Mouse (Mus musculus) erythroblast, embryonic 14.5 days (primary cell): ENCODE results near the gene Rpap3. TPM values are rescaled to one million over a fixed set of nuclear protein-coding genes. Genes with fewer than 3 reads are reported as not detected.

Experiments
- H3K27me3 ChIP-seq: 2 replicates; pipeline ENCODE4 v1.6.1; 2012; ENCODE audit warnings: inconsistent platforms; ENCODE audit not compliant: control insufficient read depth
- H3K36me3 ChIP-seq: 2 replicates; pipeline ENCODE4 v1.6.1; 2012; ENCODE audit warnings: mild to moderate bottlenecking, inconsistent platforms; ENCODE audit not compliant: control insufficient read depth
- H3K4me1 ChIP-seq: 2 replicates; pipeline ENCODE4 v1.6.1; 2012; ENCODE audit warnings: inconsistent platforms; ENCODE audit not compliant: control insufficient read depth
- H3K4me3 ChIP-seq: replicated peaks from 2 replicates; pipeline ENCODE3; 2012; ENCODE audit warnings: moderate library complexity, mild to moderate bottlenecking, inconsistent platforms
- H3K9me3 ChIP-seq: 2 replicates; pipeline ENCODE4 v1.6.1; 2012; ENCODE audit warnings: low read length, inconsistent platforms, mixed read lengths; ENCODE audit not compliant: control insufficient read depth
- GATA1 ChIP-seq: IDR thresholded peaks from 2 replicates; pipeline ENCODE4 v1.6.1; 2012; ENCODE audit warnings: low read length, inconsistent platforms, mixed read lengths
- TAL1 ChIP-seq: IDR thresholded peaks from 3 replicates; pipeline ENCODE4 v1.6.1; 2012; ENCODE audit warnings: low read length, inconsistent platforms, mixed read lengths
- polyA plus RNA-seq: library from polyadenylated mRNA; stranded (reverse); fragments of >175 nt; gene quantifications from 2 replicates; pipeline ENCODE4 v1.2.3, GENCODE M21; 2012

The Rpap3 gene
- polyA plus RNA-seq, 1 experiment: 0.42 TPM

DNA sequence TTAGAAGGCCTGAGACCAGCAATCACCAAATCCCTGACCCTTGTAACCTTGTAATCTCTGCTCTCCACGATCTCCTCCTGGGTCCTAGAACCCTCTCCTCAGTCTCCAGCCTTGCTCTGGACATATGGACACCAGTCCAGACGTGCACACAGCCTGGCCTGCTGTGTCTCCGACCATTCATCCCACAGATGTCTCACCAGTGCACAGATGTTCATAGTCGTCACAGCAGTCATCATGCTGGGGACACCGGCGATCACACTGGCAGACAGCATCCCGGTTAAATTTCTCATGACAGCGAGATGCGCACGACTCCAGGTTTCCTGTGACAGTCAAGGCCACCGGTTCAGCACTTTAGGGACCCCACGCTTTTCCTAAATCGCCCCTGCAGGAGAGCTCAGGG, 20.7 kb upstream of the Rpap3 start:
- H3K36me3 ChIP-seq: no peaks in the 10 kb centered on the region
- H3K9me3 ChIP-seq: no peaks in the 10 kb centered on the region
- H3K4me3 ChIP-seq: no peak overlapping the region
- no peak for TF ChIP-seq GATA1
- TF ChIP-seq TAL1: no peak
- no peaks in the 10 kb centered on the region for H3K4me1 ChIP-seq
- peaks cover 11% of the 10 kb centered on the region for H3K27me3 ChIP-seq

DNA sequence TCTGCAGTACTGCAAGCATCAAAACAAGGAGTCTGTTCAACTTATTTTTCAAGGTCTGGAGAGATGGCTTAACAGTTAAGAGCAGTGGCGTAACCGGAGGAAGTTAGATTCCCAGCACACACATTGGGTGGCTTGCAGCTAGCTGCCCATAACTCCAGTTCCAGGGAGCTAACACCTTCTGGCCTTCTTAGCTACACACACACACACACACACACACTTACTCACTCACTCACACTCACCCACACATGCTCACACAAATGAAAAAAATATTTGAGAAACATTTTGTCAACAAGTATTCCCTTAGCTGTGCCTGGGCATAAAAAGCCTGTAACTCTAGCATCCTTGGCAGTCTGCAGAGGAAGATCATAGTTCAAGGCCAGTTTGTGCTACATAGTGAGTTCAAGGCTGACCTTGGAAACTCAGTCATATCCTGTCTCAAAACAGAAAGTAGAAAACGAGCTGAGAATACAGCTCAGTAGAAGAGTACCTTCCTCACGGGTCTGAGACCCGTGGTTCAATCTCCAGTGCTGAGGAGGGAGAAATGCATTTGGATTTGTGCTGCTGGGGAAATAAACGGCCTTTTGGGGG, 19.7 kb upstream of the Rpap3 start:
- Histone ChIP-seq H3K4me1 (no peaks in the 10 kb centered on the region), H3K9me3 (no peaks in the 10 kb centered on the region), H3K36me3 (no peaks in the 10 kb centered on the region), H3K4me3 (no peak overlapping the region), H3K27me3 (peaks cover 10% of the 10 kb centered on the region)
- TF ChIP-seq TAL1 (no peak), GATA1 (no peak)

DNA sequence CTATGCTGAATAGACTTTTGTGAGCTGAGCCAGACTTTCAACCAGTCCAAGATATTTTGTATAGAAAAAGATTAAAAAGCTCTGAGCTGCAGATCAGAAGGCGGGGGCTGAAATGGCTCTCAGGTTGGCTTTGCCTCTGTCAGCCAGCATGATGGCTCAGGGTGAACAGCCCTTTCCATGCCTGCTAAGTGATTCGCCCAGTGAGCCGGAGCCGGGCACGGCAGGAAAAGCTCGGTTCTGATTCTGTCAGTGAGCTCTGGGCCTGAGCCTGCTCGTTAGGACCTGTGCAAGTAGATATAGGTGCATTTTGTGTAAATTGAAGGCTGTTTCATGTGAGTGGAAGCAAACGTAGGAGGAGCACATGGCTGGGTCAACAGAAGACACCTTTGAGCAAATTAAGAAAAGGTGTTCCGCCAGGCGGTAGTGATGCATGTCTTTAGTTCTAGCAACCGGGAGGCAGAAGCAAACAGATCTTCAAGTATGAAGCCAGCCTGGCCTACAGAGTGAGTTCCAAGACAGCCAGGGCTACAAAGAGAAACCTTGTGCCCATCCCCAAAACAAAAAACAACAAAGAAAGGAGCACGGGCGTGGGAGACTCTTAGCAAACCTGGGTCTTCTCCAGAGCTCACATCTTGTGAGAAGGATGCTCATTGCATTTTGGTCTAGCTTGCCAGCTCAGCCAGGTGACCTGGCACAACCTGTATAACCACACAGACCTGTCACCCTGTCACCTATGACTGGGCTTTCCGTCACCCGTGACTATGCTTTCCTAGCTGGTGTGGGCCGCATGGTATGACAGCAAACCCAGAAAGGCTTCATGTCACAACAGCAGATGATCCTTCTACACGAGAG, 18.9 kb upstream of the Rpap3 start:
- Histone ChIP-seq H3K9me3 (no peaks in the 10 kb centered on the region), H3K36me3 (no peaks in the 10 kb centered on the region), H3K4me1 (no peaks in the 10 kb centered on the region), H3K4me3 (no peak overlapping the region), H3K27me3 (peaks cover 5% of the 10 kb centered on the region)
- TF ChIP-seq GATA1 (no peak), TAL1 (no peak)

DNA sequence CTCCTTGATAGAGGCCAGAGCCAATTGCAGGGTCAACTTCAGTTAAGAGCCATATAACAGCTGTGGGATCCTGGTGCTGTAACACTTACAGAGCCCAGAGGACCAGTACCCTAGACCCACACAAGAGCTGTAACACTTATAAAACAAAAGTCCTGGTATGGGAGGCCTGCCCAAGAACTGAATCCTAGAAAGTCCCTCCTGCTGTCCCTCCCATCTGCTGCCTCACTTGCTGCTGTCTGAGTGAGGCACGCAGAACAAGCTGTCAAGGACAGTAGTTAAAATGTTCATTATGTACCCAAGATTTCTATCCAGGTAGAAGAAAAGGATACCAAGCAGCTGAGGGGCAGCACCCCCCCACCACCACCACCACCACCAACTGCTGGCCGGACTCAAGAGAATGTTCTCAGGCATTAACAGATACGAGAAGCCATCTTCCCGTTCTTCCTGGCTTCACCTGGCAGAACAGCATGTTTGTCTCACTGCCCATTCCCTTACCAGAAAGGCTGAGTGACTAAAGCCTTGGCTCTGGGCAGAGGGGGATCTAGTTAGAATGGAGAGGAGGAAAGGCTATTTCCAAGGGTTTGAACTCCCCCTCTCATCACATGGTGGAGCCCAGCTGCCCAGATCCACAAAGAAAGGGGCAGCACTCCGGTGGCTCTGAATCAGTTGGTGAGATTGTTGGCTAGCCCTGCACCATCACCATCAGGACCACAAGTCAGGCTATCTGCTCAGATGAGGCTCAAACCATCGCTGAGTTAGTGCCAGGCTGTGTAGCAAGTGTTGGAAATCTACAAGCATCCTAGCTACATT, 18.1 kb upstream of the Rpap3 start:
- no peak overlapping the region for H3K4me3 ChIP-seq
- no peaks in the 10 kb centered on the region for H3K9me3 ChIP-seq
- H3K27me3 ChIP-seq: peaks cover 5% of the 10 kb centered on the region
- H3K36me3 ChIP-seq: no peaks in the 10 kb centered on the region
- H3K4me1 ChIP-seq: no peaks in the 10 kb centered on the region
- no peak for TF ChIP-seq TAL1
- no peak for TF ChIP-seq GATA1

DNA sequence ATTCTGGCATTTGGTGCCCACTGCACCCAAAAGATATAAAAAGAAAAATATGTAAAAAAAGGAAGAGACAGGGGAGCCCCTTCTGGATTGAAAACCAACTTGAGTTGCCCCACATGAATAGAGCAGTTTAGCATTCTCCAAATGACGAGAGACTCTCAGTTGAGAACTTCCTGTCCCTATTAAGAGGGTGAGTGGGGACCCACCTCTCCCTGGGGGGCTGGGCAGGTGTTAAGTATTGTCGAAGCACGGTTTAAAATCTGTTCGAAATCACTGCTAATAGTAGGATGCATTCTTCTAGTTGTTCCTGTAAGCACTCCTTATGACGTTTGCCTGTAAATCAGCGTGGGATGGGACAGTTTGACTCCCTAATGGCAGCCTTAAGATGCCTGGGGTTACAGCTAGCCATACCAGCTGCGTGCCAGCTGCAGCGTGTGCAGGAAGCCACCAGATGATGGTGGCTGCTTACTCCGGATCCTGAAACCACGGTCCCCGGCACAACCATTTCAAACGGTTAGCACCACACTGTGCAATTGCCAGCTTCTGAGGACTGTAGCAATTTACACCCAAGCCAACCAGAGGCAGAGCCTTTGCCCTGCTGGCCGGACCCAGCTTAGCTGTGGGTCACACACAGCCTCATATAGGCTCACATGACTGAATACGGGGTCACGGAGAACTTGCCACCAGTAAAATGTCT, 15.5 kb upstream of the Rpap3 start:
- Histone ChIP-seq H3K4me1 (no peaks in the 10 kb centered on the region), H3K9me3 (no peaks in the 10 kb centered on the region), H3K4me3 (no peak overlapping the region), H3K36me3 (no peaks in the 10 kb centered on the region), H3K27me3 (peaks cover 5% of the 10 kb centered on the region; the same call in 1 of the 2 replicates)
- TF ChIP-seq TAL1 (no peak), GATA1 (no peak)

DNA sequence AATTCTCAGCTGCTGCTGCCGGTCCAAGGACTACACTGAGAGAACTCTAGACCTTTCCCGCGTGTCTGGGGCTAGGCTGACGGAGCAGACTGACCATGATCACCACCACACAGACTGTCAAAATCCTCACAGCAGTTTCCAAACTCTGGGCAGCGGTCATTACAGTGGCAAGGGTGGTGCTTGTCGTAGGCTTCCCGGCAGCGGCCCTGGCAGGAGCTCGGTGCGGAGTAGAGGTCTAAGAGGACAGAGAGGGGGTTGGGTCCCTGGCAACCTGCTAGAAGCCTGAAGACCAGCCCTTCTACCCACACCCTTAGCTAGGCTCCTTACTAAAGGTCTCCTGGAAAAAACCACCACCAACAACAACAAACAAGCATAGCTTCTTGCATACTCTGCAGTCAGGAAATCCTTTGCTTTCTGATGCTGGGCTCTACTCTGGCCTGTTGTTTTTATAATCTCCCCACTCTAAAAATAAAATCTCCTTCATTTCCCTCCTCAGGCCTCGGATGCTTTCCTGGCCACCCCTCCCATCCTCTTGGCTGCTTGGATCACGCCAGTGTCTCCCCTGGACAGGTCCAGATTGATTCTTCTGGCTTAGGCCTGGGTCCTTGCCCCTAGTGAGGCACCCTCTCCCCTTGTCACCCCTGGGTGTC, 14.5 kb upstream of the Rpap3 start:
- no peaks in the 10 kb centered on the region for H3K36me3 ChIP-seq
- no peaks in the 10 kb centered on the region for H3K9me3 ChIP-seq
- peaks cover 5% of the 10 kb centered on the region; the same call in 1 of the 2 replicates for H3K27me3 ChIP-seq
- no peak overlapping the region for H3K4me3 ChIP-seq
- no peak for TF ChIP-seq GATA1
- no peak for TF ChIP-seq TAL1
- no peaks in the 10 kb centered on the region for H3K4me1 ChIP-seq

DNA sequence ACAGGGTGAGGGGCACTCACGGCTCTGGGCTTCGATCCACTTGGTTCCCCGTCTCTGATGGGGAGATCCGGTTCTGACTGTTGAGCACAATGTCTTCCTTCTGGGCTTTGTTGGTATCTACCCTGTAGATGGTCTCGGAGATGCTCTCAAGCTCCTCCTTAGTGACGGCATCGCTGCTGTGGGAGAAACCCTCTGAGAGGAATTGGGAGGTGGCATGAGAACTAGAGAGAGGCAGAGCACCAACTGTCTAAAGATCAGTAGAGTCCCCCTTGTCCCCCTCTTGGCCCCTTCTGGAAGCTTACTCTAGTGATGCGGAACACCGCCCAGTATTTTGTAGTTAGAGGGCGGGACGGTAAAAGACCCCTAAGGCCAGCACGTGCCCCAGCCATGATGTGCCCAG, 13.9 kb upstream of the Rpap3 start:
- peaks cover 5% of the 10 kb centered on the region; the same call in 1 of the 2 replicates for H3K27me3 ChIP-seq
- H3K4me3 ChIP-seq: no peak overlapping the region
- TF ChIP-seq GATA1 (no peak), TAL1 (no peak)

DNA sequence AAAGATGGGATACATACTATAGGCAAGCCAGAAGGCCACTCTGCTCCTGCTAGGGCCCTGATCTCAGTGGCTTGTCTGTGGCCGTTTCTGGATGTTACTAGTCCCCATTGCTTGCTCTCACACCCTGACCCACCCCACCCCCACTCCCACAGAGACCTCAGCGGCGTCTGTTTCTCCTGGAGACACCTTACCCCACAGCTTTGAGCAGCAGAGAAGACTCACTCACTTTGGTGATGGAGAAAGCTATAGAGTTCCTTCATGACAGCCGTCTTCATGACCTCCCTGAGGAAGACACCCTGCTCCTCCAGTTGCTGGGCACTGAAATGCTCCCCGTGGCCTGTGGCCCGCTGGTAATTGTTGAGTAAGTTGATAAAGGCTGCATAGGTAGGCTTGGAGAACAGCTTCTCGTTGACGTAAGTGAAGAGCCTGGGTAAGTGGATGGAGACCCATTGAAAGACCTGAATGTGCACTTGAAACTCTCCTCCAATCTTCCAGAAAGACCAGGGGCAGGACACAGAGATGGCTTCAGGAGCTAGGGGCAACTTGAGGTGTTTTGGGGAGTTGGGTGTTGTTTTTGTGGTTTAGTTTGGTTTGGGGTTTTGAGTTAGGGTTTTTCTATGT, 13.0 kb upstream of the Rpap3 start:
- Histone ChIP-seq H3K36me3 (no peaks in the 10 kb centered on the region), H3K4me1 (no peaks in the 10 kb centered on the region), H3K9me3 (no peaks in the 10 kb centered on the region), H3K4me3 (no peak overlapping the region), H3K27me3 (peaks cover 5% of the 10 kb centered on the region; the same call in 1 of the 2 replicates)
- TF ChIP-seq TAL1 (no peak), GATA1 (no peak)

More for the DNA sequence above, 13.9 kb upstream of the Rpap3 start:
- Histone ChIP-seq H3K9me3 (no peaks in the 10 kb centered on the region), H3K4me1 (no peaks in the 10 kb centered on the region), H3K36me3 (no peaks in the 10 kb centered on the region)
